Mouse (Mus musculus) heart, embryonic 16.5 days (tissue): ENCODE measurements around the gene Crocc. TPM values are rescaled to one million over a fixed set of nuclear protein-coding genes. Genes with fewer than 3 reads are reported as not detected.

ENCODE experiments used
- ATAC-seq: fragments of 200-750 bp; cut with Nextera tagmentation; replicated peaks from 2 replicates; pipeline ENCODE4 v1.8.0; 2017; ENCODE audit warnings: moderate number of reproducible peaks; ENCODE audit not compliant: insufficient read depth, low FRiP score; ENCODE audit errors: extremely low read depth
- H3K27ac ChIP-seq: fragments of 300-500 bp; sonication (generic); 2 replicates; pipeline ENCODE4 v1.5.1; 2014; ENCODE audit warnings: mild to moderate bottlenecking, low read length, control low read depth, moderate library complexity
- H3K27me3 ChIP-seq: fragments of 300-500 bp; sonication (generic); 2 replicates; pipeline ENCODE4 v1.6.1; 2014; ENCODE audit warnings: low read length, mixed read lengths; ENCODE audit not compliant: control insufficient read depth, insufficient read depth
- H3K36me3 ChIP-seq: fragments of 300-500 bp; sonication (generic); 2 replicates; pipeline ENCODE4 v1.6.1; 2014; ENCODE audit not compliant: control insufficient read depth, insufficient read depth
- H3K4me1 ChIP-seq: fragments of 300-500 bp; sonication (generic); 2 replicates; pipeline ENCODE4 v1.6.1; 2014; ENCODE audit warnings: low read length, mixed read lengths; ENCODE audit not compliant: control insufficient read depth, insufficient read depth
- H3K4me2 ChIP-seq: fragments of 300-500 bp; sonication (generic); 2 replicates; pipeline ENCODE4 v1.6.1; 2014; ENCODE audit warnings: low read depth, mild to moderate bottlenecking, control low read depth, low read length
- H3K4me3 ChIP-seq: fragments of 300-500 bp; sonication (generic); 2 replicates; pipeline ENCODE4 v1.5.1; 2014; ENCODE audit warnings: mild to moderate bottlenecking, control low read depth, low read length
- H3K9ac ChIP-seq: fragments of 300-500 bp; sonication (generic); 2 replicates; pipeline ENCODE4 v1.6.1; 2014; ENCODE audit warnings: low read length, control low read depth
- H3K9me3 ChIP-seq: fragments of 300-500 bp; sonication (generic); replicated peaks from 2 replicates; pipeline ENCODE4 v1.6.1; 2016; ENCODE audit warnings: low read length; ENCODE audit not compliant: control insufficient read depth
- WGBS: fragments of 180-500 bp; shearing (Covaris S2); extraction: QIAGEN DNeasy Blood & Tissue Kit; methylation state at CpG from one replicate; pipeline ENCODE4 v1.1.7; 2014; 5-methylcytosine and 5-hydroxymethylcytosine counted together
- polyA plus RNA-seq: library from polyadenylated mRNA; unstranded; fragments of >200 nt; fragmentation: Nextera tagmentation; extraction: Ambion mirVana; gene quantifications from 2 replicates; pipeline ENCODE4 v1.2.1, GENCODE M21; 2015

Gene Crocc
- polyA plus RNA-seq, 1 experiment from 2014 or later: 3.0 TPM

DNA sequence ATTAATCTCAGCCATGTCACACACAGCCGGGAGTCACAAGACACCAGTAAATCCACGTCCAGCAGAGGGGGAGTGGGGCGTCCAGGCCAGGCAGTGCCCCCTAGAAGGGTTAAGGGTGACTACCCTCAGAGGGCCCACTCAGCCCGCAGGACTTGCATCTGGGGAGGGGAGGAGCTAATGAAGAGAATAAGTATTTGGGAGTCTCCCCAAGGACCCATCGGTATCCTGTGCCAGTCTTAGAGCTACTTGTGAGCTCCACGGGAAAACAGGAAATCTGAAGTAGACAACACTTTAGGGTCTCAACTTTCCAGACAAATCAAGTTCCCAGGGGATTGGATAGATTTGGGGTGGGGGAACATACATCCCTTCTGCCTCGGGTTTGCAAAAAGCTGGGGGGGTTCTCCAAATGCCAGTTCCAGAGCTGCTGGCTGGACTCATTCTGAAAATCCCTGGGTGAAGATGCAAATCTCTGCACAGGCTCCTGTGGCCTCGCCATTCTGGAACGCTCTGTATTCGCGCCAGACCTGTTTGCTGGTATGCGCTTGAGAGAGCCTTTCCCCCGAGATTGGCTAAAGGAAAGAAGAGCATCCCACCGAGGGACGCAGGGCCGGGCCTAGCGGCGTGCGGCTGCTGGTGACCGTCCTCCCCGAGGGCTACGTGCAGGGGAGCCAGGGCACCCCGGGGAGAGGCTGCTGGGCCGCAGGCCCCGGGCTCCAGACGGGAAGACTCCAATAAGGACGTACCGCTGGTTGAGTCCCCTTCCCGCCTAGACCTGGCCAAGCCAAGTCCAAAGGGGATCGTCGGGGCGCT is 529 bp downstream of the Crocc start:
- WGBS: 2% methylated on average over 32 of the region's 32 CpGs
- peaks cover 23% of the 10 kb centered on the region for H3K4me1 ChIP-seq
- H3K4me2 ChIP-seq: peak overlapping the region; percentile 77
- peak overlapping the region; percentile 90 for H3K27ac ChIP-seq
- H3K36me3 ChIP-seq: peaks cover 8% of the 10 kb centered on the region
- no peak; the same call in 1 of the 2 replicates for ATAC-seq
- H3K4me3 ChIP-seq: peak overlapping the region; percentile 70
- H3K27me3 ChIP-seq: no peaks in the 10 kb centered on the region
- H3K9me3 ChIP-seq: no peaks in the 10 kb centered on the region
- peak overlapping the region; percentile 82 for H3K9ac ChIP-seq

DNA sequence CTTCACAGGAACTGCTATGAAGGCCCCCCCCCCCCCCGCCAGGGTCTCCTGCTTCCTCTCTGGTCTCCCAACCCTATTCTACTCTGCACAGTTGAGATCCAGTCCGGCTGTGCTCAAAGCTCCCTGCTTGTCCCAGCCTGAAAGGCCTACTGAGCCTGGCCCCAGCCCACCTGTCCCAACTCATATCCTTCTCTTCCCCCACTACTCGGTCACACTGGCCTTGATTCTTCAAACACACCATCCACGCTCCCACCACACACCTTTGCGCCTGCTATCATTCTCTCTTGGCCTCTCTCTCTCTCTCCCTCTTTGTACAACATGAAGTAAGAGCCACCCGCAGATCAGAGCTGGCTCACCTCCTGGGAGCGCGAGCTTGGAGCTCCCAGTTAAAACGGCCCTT is 1.5 kb downstream of the Crocc start:
- ATAC-seq: no peak
- Histone ChIP-seq H3K36me3 (peaks cover 8% of the 10 kb centered on the region), H3K9ac (no peak overlapping the region), H3K27ac (no peak overlapping the region), H3K4me1 (peaks cover 23% of the 10 kb centered on the region), H3K4me2 (no peak overlapping the region), H3K4me3 (no peak overlapping the region), H3K27me3 (no peaks in the 10 kb centered on the region), H3K9me3 (no peaks in the 10 kb centered on the region)
- WGBS: 70% methylated on average over 8 of the region's 9 CpGs

DNA sequence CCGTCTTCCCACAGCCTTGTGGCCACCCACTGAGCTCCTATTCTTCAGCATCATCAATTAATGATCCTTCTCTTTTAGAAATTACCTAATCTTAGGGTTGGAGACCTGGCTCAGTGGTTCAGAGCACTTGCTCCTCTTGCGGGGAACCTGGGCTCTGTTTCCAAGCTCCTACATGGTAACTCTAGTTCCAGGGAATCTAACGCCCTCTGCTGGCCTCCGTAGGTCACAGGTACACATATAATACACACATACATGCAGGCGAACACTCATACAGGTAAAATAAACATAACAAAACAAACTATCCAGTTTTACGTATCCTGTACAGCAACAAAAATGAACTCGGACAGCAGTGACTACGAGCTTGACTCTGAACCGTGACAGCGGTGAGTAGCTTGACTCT is 3.4 kb downstream of the Crocc start:
- H3K9ac ChIP-seq: no peak overlapping the region
- H3K27ac ChIP-seq: no peak overlapping the region
- WGBS: 96% methylated on average over 10 of the region's 10 CpGs
- peaks cover 11% of the 10 kb centered on the region for H3K36me3 ChIP-seq
- ATAC-seq: no peak
- no peaks in the 10 kb centered on the region for H3K27me3 ChIP-seq
- no peak overlapping the region for H3K4me3 ChIP-seq
- no peak overlapping the region for H3K4me2 ChIP-seq
- H3K4me1 ChIP-seq: peaks cover 39% of the 10 kb centered on the region
- H3K9me3 ChIP-seq: no peaks in the 10 kb centered on the region

DNA sequence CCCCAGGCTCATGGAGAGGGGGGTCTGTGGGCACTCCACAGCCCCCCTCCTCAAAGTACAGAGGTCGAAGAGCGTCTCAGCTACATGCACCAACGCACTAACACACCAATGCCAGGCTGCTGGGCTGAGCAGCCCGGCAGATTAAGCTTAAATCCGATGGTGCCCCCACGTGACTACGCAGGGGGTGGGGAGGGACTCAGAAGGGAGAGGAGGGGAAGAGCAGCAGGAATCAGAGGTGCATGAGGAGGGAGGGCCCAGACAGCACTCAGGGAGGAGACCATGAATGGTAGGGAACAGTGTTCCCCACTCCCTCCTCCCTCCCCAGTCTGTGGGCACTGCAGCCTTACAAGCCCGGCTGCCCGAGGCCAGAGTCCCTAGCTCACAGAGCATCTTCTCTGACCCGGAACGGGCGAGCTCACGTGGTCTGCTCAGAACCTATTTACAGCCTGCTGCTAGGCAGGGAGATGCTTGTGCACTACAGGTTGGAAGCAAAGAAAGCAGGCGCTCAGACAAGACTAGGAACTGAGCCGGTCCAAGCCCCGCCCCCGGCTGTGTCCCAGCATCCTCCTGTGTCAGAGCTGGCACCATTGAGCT is 6.7 kb downstream of the Crocc start:
- Histone ChIP-seq H3K36me3 (peaks cover 11% of the 10 kb centered on the region), H3K4me1 (peaks cover 22% of the 10 kb centered on the region), H3K9me3 (no peaks in the 10 kb centered on the region), H3K9ac (peak overlapping the region; percentile 56), H3K27me3 (no peaks in the 10 kb centered on the region), H3K27ac (peak overlapping the region; percentile 51), H3K4me3 (peak overlapping the region; percentile 3; the same call in 1 of the 2 replicates), H3K4me2 (peak overlapping the region; percentile 36; the same call in 1 of the 2 replicates)
- WGBS: 42% methylated on average over 17 of the region's 17 CpGs
- peak; percentile 31; the same call in 1 of the 2 replicates for ATAC-seq

DNA sequence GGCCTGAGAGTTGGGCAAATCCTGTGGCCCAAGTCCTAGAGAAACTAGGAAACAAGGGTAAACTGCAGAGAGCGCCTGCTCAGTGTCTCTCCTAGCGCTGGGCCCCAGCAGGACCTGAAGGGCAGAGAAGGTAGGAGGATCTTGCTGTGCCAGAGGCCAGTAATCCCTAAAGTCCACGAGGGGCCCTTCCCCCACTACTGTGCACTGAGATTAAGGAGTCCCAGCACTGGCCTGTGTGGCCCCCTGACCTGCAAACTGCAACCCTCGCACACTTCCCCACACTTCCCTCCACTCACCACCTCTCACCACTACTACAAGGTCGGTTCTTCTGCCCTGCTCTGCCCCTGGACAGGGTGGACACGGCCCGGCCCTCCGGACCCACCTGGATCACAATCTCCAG is 7.2 kb downstream of the Crocc start:
- H3K9ac ChIP-seq: peak overlapping the region; percentile 56
- peak overlapping the region; percentile 51 for H3K27ac ChIP-seq
- H3K4me2 ChIP-seq: peak overlapping the region; percentile 36; the same call in 1 of the 2 replicates
- H3K27me3 ChIP-seq: no peaks in the 10 kb centered on the region
- peaks cover 22% of the 10 kb centered on the region for H3K4me1 ChIP-seq
- H3K4me3 ChIP-seq: peak overlapping the region; percentile 3; the same call in 1 of the 2 replicates
- no peaks in the 10 kb centered on the region for H3K9me3 ChIP-seq
- peaks cover 11% of the 10 kb centered on the region for H3K36me3 ChIP-seq
- ATAC-seq: peak; percentile 28; the same call in 1 of the 2 replicates
- WGBS: 40% methylated on average over 8 of the region's 8 CpGs

DNA sequence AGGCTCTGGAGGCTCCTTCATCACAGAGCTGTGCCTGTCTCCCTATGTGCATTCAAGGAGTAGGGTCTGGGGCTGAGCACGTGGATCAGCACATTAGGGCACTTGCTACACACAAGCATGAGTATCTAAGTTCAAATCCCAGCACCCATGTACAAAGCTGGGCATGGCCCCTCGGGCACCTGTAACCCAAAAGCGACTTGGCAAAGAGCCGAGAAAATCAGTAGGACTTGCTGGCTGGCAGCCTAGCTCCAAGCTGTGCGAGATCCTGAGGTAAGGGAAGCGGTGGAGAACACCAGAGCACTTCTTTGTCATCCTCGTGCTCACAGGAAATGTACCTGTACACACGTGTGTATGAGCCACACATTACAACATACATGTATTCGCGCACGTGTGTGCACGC is 7.9 kb downstream of the Crocc start:
- H3K4me2 ChIP-seq: no peak overlapping the region

DNA sequence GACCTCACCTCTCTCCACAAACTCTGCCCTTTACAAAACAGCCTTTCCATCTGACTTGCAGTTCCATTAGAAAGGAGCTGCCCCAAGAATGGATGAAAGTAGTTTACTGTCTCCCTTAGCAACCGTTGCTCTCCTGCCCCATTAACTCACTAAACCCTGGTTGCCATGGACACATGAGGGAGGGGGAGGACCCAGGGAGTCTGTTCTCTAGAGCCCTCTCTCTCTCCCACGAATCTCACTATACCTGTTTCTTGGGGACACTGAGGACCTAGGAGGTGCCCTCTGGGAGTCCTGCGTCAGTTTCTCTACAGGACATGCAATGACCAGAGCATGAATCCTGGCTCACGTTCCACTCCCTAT is 10.9 kb downstream of the Crocc start:
- Histone ChIP-seq H3K36me3 (peaks cover 5% of the 10 kb centered on the region; the same call in 1 of the 2 replicates), H3K4me1 (peaks cover 22% of the 10 kb centered on the region), H3K4me3 (no peak overlapping the region), H3K27me3 (no peaks in the 10 kb centered on the region), H3K27ac (no peak overlapping the region), H3K9me3 (no peaks in the 10 kb centered on the region), H3K9ac (no peak overlapping the region), H3K4me2 (no peak overlapping the region)
- no peak for ATAC-seq
- WGBS: 52% methylated on average over 4 of the region's 4 CpGs

More for the DNA sequence above, 7.9 kb downstream of the Crocc start:
- Histone ChIP-seq H3K36me3 (peaks cover 10% of the 10 kb centered on the region), H3K9me3 (no peaks in the 10 kb centered on the region), H3K4me1 (peaks cover 22% of the 10 kb centered on the region), H3K9ac (no peak overlapping the region), H3K27me3 (no peaks in the 10 kb centered on the region), H3K4me3 (no peak overlapping the region), H3K27ac (no peak overlapping the region; the same call in 1 of the 2 replicates)
- WGBS: 76% methylated on average over 12 of the region's 12 CpGs
- ATAC-seq: no peak

DNA sequence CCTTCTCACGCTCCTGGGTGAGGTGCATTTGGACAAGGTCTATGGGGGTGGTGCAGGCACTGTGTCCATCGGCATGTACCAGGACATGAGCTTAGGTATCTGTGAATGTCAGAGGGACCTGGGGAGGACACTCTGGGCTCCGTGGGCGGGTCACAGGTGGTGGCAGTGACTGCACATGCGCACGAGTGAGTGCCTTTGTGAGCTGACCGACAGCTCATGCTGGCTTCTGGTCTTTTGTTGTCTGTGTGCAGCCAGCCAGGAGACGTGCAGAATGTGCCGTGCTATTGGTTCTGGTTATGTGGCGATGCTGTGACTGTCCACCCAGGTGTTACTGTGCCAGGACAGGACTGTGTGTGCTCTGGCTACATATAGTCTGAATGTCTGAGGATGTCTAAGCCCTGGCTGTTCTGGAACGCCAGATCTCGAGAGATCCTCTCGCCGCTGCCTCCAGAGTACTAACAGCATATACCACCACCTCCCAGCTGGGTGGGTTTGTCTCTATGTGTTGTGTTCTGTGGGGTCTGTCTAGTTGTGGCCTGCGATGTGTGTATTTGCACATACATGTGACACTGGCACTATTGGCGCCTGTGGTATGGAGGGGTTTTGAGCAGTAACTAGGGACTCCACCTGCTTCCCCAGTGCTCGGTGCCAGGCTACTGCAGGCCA is 11.4 kb downstream of the Crocc start:
- peaks cover 18% of the 10 kb centered on the region for H3K4me1 ChIP-seq
- no peaks in the 10 kb centered on the region for H3K27me3 ChIP-seq
- H3K9me3 ChIP-seq: no peaks in the 10 kb centered on the region
- H3K36me3 ChIP-seq: peaks cover 5% of the 10 kb centered on the region; the same call in 1 of the 2 replicates
- 87% methylated on average over 17 of the region's 17 CpGs for WGBS
- no peak overlapping the region for H3K4me2 ChIP-seq
- H3K27ac ChIP-seq: no peak overlapping the region
- no peak overlapping the region for H3K9ac ChIP-seq
- no peak for ATAC-seq
- no peak overlapping the region for H3K4me3 ChIP-seq
